Mouse (Mus musculus) liver, adult 2 months (tissue): ENCODE data around the gene Tfb2m. TPM values are rescaled to one million over a fixed set of nuclear protein-coding genes. Genes with fewer than 3 reads are reported as not detected.
A peak's percentile ranks its signal among the peaks of the same experiment; 100 is the strongest.

Experiments
- DNase-seq: peaks from one replicate; pipeline ENCODE4 v3.0.0-alpha.2; 2011; ENCODE audit warnings: low read depth, low spot score; ENCODE audit errors: extremely low read depth
- H3K27ac ChIP-seq: fragments of 200-500 bp; replicated peaks from 2 replicates; pipeline ENCODE4 v1.5.1; 2012; ENCODE audit warnings: low read depth, mild to moderate bottlenecking, control low read depth, inconsistent platforms, low read length; ENCODE audit not compliant: insufficient read depth
- H3K27me3 ChIP-seq: fragments of 200-500 bp; 2 replicates; pipeline ENCODE4 v1.6.1; 2012; ENCODE audit warnings: mild to moderate bottlenecking, moderate library complexity, low read length, inconsistent platforms; ENCODE audit not compliant: control insufficient read depth, insufficient read depth
- H3K36me3 ChIP-seq: fragments of 200-500 bp; 2 replicates; pipeline ENCODE4 v1.6.1; 2012; ENCODE audit warnings: low read length, inconsistent platforms; ENCODE audit not compliant: control insufficient read depth, insufficient read depth
- H3K4me1 ChIP-seq: fragments of 200-500 bp; 2 replicates; pipeline ENCODE4 v1.6.1; 2011; ENCODE audit warnings: low read length; ENCODE audit not compliant: control insufficient read depth, insufficient read depth
- H3K4me3 ChIP-seq: fragments of 200-500 bp; 2 replicates; pipeline ENCODE4 v1.5.1; 2011; ENCODE audit warnings: low read depth, mild to moderate bottlenecking, control low read depth, low read length, moderate library complexity; ENCODE audit not compliant: insufficient read depth
- H3K79me2 ChIP-seq: fragments of 200-500 bp; 2 replicates; pipeline ENCODE4 v1.6.1; 2012; ENCODE audit warnings: inconsistent platforms, mild to moderate bottlenecking, low read length, moderate library complexity; ENCODE audit not compliant: control insufficient read depth, insufficient read depth
- H3K9ac ChIP-seq: fragments of 200-500 bp; 2 replicates; pipeline ENCODE4 v1.6.1; 2012; ENCODE audit warnings: low read depth, mild to moderate bottlenecking, control low read depth, inconsistent platforms, low read length
- CTCF ChIP-seq: fragments of 200-500 bp; IDR thresholded peaks from 2 replicates; pipeline ENCODE4 v1.5.1; 2011; ENCODE audit warnings: low read depth, low read length, control low read depth
- POLR2A ChIP-seq: fragments of 200-500 bp; IDR thresholded peaks from 2 replicates; pipeline ENCODE4 v1.6.1; 2011; ENCODE audit warnings: low read length, control low read depth; ENCODE audit not compliant: insufficient read depth; ENCODE audit errors: extremely low read depth
- WGBS: fragments of 180-500 bp; shearing (Covaris S2); methylation state at CpG from one replicate; pipeline ENCODE4 v1.1.7; 2018; 5-methylcytosine and 5-hydroxymethylcytosine counted together
- polyA plus RNA-seq: library from polyadenylated mRNA; depleted of rRNA; stranded (reverse); fragments of >200 nt; gene quantifications from 2 replicates; pipeline ENCODE4 v1.2.3, GENCODE M21; 2012
- total RNA-seq: library from RNA; depleted of rRNA; stranded (reverse); fragments of >200 nt; gene quantifications from 2 replicates; pipeline ENCODE4 v1.2.3, GENCODE M21; 2014

Tfb2m gene
- total and polyA plus RNA-seq, 2 experiments, result 8.2 to 21.7 TPM

GRCm38 (mm10) chr1:179539054-179539453 is 7.0 kb downstream of the Tfb2m start:
- DNase-seq, result no peak
- TF ChIP-seq CTCF (no peak), POLR2A (no peak)

GRCm38 (mm10) chr1:179519901-179520300 is 26.2 kb downstream of the Tfb2m start:
- Histone ChIP-seq H3K9ac (no peak overlapping the region), H3K27ac (no peak overlapping the region), H3K79me2 (no peaks in the 10 kb centered on the region), H3K27me3 (no peaks in the 10 kb centered on the region), H3K4me3 (no peak overlapping the region), H3K4me1 (peaks cover 7% of the 10 kb centered on the region; the same call in 1 of the 2 replicates), H3K36me3 (no peaks in the 10 kb centered on the region)
- no peak for DNase-seq
- WGBS, result 92% methylated on average over 3 of the region's 3 CpGs
- TF ChIP-seq POLR2A (no peak), CTCF (no peak)

More at GRCm38 (mm10) chr1:179539054-179539453, 7.0 kb downstream of the Tfb2m start:
- Histone ChIP-seq H3K27ac (no peak overlapping the region), H3K9ac (no peak overlapping the region), H3K36me3 (peaks cover 29% of the 10 kb centered on the region), H3K79me2 (peaks cover 4% of the 10 kb centered on the region; the same call in 1 of the 2 replicates), H3K4me3 (no peak overlapping the region), H3K4me1 (no peaks in the 10 kb centered on the region; the same call in 1 of the 2 replicates), H3K27me3 (no peaks in the 10 kb centered on the region)
- WGBS, result 95% methylated on average over 3 of the region's 3 CpGs

- no peaks in the 10 kb centered on the region for H3K36me3 ChIP-seq
- WGBS, result 6% methylated on average over 39 of the region's 39 CpGs
- peak; percentile 70 for DNase-seq
Measured at GRCm38 (mm10) chr1:179517713-179518465, 28.2 kb downstream of the Tfb2m start, which contains the start of gene Smyd3. Gene Smyd3, minus strand, starts transcription at chr1:179518041.

GRCm38 (mm10) chr1:179516941-179517712 is 28.9 kb downstream of the Tfb2m start:
- peak overlapping the region; percentile 52 for H3K9ac ChIP-seq
- H3K27ac ChIP-seq, result no peak overlapping the region
- peak overlapping the region; percentile 63 for H3K4me3 ChIP-seq
- WGBS, result 1% methylated on average over 21 of the region's 21 CpGs
- peaks cover 7% of the 10 kb centered on the region; the same call in 1 of the 2 replicates for H3K4me1 ChIP-seq
- no peaks in the 10 kb centered on the region for H3K79me2 ChIP-seq
- peak; percentile 25 for DNase-seq
- H3K36me3 ChIP-seq, result no peaks in the 10 kb centered on the region
- no peaks in the 10 kb centered on the region for H3K27me3 ChIP-seq
- 0 out of 2 replicates have a peak, but pooled peaks have one; percentile 1 for TF ChIP-seq CTCF
- no peak for TF ChIP-seq POLR2A

More at GRCm38 (mm10) chr1:179517713-179518465, 28.2 kb downstream of the Tfb2m start, which contains the start of gene Smyd3:
- Histone ChIP-seq H3K4me1 (peaks cover 7% of the 10 kb centered on the region; the same call in 1 of the 2 replicates), H3K79me2 (no peaks in the 10 kb centered on the region), H3K4me3 (peak within 1 kb of the TSS; percentile 63), H3K27ac (no peak within 1 kb of the TSS), H3K9ac (peak within 1 kb of the TSS; percentile 52), H3K27me3 (no peaks in the 10 kb centered on the region)
- TF ChIP-seq CTCF (peak; percentile 84), POLR2A (peak; percentile 53; the same call in 1 of the 2 replicates)

GRCm38 (mm10) chr1:179511895-179512294 is 34.2 kb downstream of the Tfb2m start:
- Histone ChIP-seq H3K79me2 (no peaks in the 10 kb centered on the region), H3K4me1 (peaks cover 2% of the 10 kb centered on the region; the same call in 1 of the 2 replicates), H3K36me3 (no peaks in the 10 kb centered on the region), H3K27ac (no peak overlapping the region), H3K27me3 (no peaks in the 10 kb centered on the region), H3K4me3 (no peak overlapping the region), H3K9ac (no peak overlapping the region)
- no peak for DNase-seq
- 87% methylated on average over 7 of the region's 7 CpGs for WGBS
- no peak for TF ChIP-seq POLR2A
